Mouse (Mus musculus): Measurements from ENCODE around the gene Misp. TPM values are rescaled to one million over a fixed set of nuclear protein-coding genes. Genes with fewer than 3 reads are reported as not detected.
A peak's percentile ranks its signal among the peaks of the same experiment; 100 is the strongest.

Gene Misp
- polyA plus RNA-seq (2014; fragmentation: Nextera tagmentation; extraction: Ambion mirVana) = 0.39 and 0.82 TPM in 2 replicates

DNA sequence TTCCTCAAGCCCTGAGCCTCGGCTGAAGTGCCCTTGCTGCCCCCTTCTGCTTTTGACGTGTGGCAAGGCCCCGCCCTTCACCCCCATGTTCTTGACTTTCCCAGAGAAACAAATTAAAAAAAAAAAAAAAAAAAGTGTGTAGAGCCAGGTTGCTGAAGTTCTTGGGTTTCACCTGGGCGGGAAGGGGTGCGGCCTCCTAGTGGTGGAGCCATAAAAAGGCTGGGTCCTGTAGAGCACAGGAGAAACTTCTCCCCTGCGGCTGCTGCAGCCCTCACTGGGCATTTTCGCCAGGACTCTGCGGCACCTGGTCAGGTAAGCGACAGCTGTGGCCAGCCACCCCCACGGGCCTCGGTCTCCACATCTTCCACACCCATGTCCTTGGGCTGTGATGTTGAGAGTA, at the start of gene Misp:
Gene Misp (plus strand): TSS at position 208 of the 400 bp plus-strand sequence.
- Histone ChIP-seq H3K4me1 (ENCODE audit: control insufficient read depth, insufficient read depth, low read length) (no peaks in the 10 kb centered on the region), H3K9ac (replicated peaks; ENCODE audit: low read length) (no peak within 1 kb of the TSS), H3K4me2 (ENCODE audit: low read depth, low read length) (no peak within 1 kb of the TSS), H3K36me3 (replicated peaks; ENCODE audit: control insufficient read depth, insufficient read depth, low read depth, low read length) (peaks cover 8% of the 10 kb centered on the region), H3K27ac (replicated peaks; ENCODE audit: low read depth, low read length) (no peak within 1 kb of the TSS), H3K9me3 (replicated peaks; ENCODE audit: control insufficient read depth, low read length) (no peaks in the 10 kb centered on the region), H3K27me3 (ENCODE audit: control insufficient read depth, insufficient read depth, low read length) (no peaks in the 10 kb centered on the region), H3K4me3 (ENCODE audit: low read depth, low read length) (no peak within 1 kb of the TSS)
- DNase-seq (ENCODE audit: low spot score) (no peak), ATAC-seq (replicated peaks; ENCODE audit: insufficient number of reproducible peaks, low FRiP score, low TSS enrichment, low read depth) (no peak)
- 68% methylated on average over 11 of the region's 11 CpGs for WGBS

GRCm38 (mm10) chr10:79772320-79772719, 48.5 kb upstream of the Misp start:
- DNase-seq (ENCODE audit: low spot score) = no peak
- Histone ChIP-seq H3K9ac (replicated peaks; ENCODE audit: low read length) (no peak overlapping the region), H3K27ac (replicated peaks; ENCODE audit: low read depth, low read length) (no peak overlapping the region), H3K36me3 (replicated peaks; ENCODE audit: control insufficient read depth, insufficient read depth, low read depth, low read length) (no peaks in the 10 kb centered on the region), H3K4me2 (ENCODE audit: low read depth, low read length) (no peak overlapping the region), H3K9me3 (replicated peaks; ENCODE audit: control insufficient read depth, low read length) (no peaks in the 10 kb centered on the region), H3K27me3 (ENCODE audit: control insufficient read depth, insufficient read depth, low read length) (no peaks in the 10 kb centered on the region), H3K4me3 (ENCODE audit: low read depth, low read length) (no peak overlapping the region), H3K4me1 (ENCODE audit: control insufficient read depth, insufficient read depth, low read length) (peaks cover 4% of the 10 kb centered on the region; the same call in 1 of the 2 replicates)
- no peak for ATAC-seq (replicated peaks; ENCODE audit: insufficient number of reproducible peaks, low FRiP score, low TSS enrichment, low read depth)
- 95% methylated on average over 3 of the region's 3 CpGs for WGBS

- no peaks in the 10 kb centered on the region for H3K36me3 ChIP-seq (replicated peaks; ENCODE audit: control insufficient read depth, insufficient read depth, low read depth, low read length)
- H3K9ac ChIP-seq (replicated peaks; ENCODE audit: low read length) = no peak overlapping the region
- no peak for DNase-seq (ENCODE audit: low spot score)
- H3K4me1 ChIP-seq (ENCODE audit: control insufficient read depth, insufficient read depth, low read length) = peaks cover 3% of the 10 kb centered on the region; the same call in 1 of the 2 replicates
- H3K4me3 ChIP-seq (ENCODE audit: low read depth, low read length) = no peak overlapping the region
- no peak for ATAC-seq (replicated peaks; ENCODE audit: insufficient number of reproducible peaks, low FRiP score, low TSS enrichment, low read depth)
- no peak overlapping the region for H3K27ac ChIP-seq (replicated peaks; ENCODE audit: low read depth, low read length)
- no peak overlapping the region for H3K4me2 ChIP-seq (ENCODE audit: low read depth, low read length)
- WGBS = 79% methylated on average over 2 of the region's 2 CpGs
- peaks cover 7% of the 10 kb centered on the region; the same call in 1 of the 2 replicates for H3K27me3 ChIP-seq (ENCODE audit: control insufficient read depth, insufficient read depth, low read length)
- no peaks in the 10 kb centered on the region for H3K9me3 ChIP-seq (replicated peaks; ENCODE audit: control insufficient read depth, low read length)
Observed at GRCm38 (mm10) chr10:79773208-79773607, 47.6 kb upstream of the Misp start.

DNA sequence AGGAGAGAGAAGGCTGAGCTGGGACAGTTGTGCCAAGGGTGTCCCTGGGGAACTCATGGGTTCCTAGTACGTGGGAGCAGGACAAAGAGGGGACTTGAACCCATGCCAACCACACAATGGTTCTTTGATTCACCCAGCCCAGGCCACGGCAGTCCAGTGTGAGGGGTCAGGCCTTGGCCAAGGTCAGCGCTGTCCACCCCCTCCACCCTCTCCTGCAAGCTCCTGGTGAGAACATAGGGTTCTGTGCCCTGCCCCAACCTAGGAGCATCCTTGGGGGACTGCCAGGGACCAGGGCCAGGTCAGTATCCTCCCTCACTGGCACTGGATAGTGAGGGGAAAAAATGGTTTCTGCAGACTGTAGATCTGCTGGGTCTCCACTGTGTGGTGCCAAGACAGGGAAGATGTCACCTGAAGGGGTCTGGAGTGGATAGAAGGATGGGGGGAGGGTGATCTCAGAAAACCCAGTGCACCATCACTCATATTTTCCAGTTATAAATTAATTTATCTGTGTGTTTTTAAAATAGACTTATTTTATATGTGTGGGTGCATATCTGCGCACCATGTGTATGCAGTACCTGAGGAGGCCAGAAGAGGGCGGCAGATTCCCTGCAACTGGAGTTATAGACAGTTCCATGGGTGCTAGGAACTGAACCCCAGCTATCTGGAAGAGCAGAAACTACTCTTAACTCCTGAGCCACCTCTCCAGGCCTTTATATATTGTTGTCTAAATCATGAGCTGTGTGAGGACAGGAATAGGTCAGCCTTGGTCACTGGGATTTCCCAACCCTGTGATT, 46.1 kb upstream of the Misp start:
- H3K36me3 ChIP-seq (replicated peaks; ENCODE audit: control insufficient read depth, insufficient read depth, low read depth, low read length) = no peaks in the 10 kb centered on the region
- H3K27me3 ChIP-seq (ENCODE audit: control insufficient read depth, insufficient read depth, low read length) = peaks cover 10% of the 10 kb centered on the region; the same call in 1 of the 2 replicates

GRCm38 (mm10) chr10:79777103-79777531, 43.7 kb upstream of the Misp start, which contains the start of gene Fstl3:
Gene Fstl3, plus strand, starts transcription at chr10:79777272.
- Histone ChIP-seq H3K27ac (replicated peaks; ENCODE audit: low read depth, low read length) (no peak within 1 kb of the TSS), H3K27me3 (ENCODE audit: control insufficient read depth, insufficient read depth, low read length) (peaks cover 13% of the 10 kb centered on the region; the same call in 1 of the 2 replicates), H3K36me3 (replicated peaks; ENCODE audit: control insufficient read depth, insufficient read depth, low read depth, low read length) (no peaks in the 10 kb centered on the region), H3K9me3 (replicated peaks; ENCODE audit: control insufficient read depth, low read length) (no peaks in the 10 kb centered on the region), H3K9ac (replicated peaks; ENCODE audit: low read length) (peak within 1 kb of the TSS; percentile 41), H3K4me1 (ENCODE audit: control insufficient read depth, insufficient read depth, low read length) (peaks cover 3% of the 10 kb centered on the region; the same call in 1 of the 2 replicates), H3K4me3 (ENCODE audit: low read depth, low read length) (peak within 1 kb of the TSS; percentile 30), H3K4me2 (ENCODE audit: low read depth, low read length) (peak within 1 kb of the TSS; percentile 50)
- DNase-seq (ENCODE audit: low spot score) = peak; percentile 54
- WGBS = 1% methylated on average over 29 of the region's 39 CpGs
- ATAC-seq (replicated peaks; ENCODE audit: insufficient number of reproducible peaks, low FRiP score, low TSS enrichment, low read depth) = no peak

More for the DNA sequence above, 46.1 kb upstream of the Misp start:
- no peak overlapping the region for H3K4me2 ChIP-seq (ENCODE audit: low read depth, low read length)
- WGBS = 71% methylated on average over 5 of the region's 5 CpGs
- no peak for ATAC-seq (replicated peaks; ENCODE audit: insufficient number of reproducible peaks, low FRiP score, low TSS enrichment, low read depth)
- H3K4me3 ChIP-seq (ENCODE audit: low read depth, low read length) = no peak overlapping the region
- no peak for DNase-seq (ENCODE audit: low spot score)
- no peaks in the 10 kb centered on the region for H3K9me3 ChIP-seq (replicated peaks; ENCODE audit: control insufficient read depth, low read length)
- no peak overlapping the region for H3K27ac ChIP-seq (replicated peaks; ENCODE audit: low read depth, low read length)
- peaks cover 3% of the 10 kb centered on the region; the same call in 1 of the 2 replicates for H3K4me1 ChIP-seq (ENCODE audit: control insufficient read depth, insufficient read depth, low read length)
- H3K9ac ChIP-seq (replicated peaks; ENCODE audit: low read length) = no peak overlapping the region

- DNase-seq (ENCODE audit: low spot score) (no peak), ATAC-seq (replicated peaks; ENCODE audit: insufficient number of reproducible peaks, low FRiP score, low TSS enrichment, low read depth) (no peak)
- Histone ChIP-seq H3K36me3 (replicated peaks; ENCODE audit: control insufficient read depth, insufficient read depth, low read depth, low read length) (no peaks in the 10 kb centered on the region), H3K4me1 (ENCODE audit: control insufficient read depth, insufficient read depth, low read length) (peaks cover 3% of the 10 kb centered on the region; the same call in 1 of the 2 replicates), H3K27me3 (ENCODE audit: control insufficient read depth, insufficient read depth, low read length) (peaks cover 14% of the 10 kb centered on the region; the same call in 1 of the 2 replicates), H3K27ac (replicated peaks; ENCODE audit: low read depth, low read length) (no peak overlapping the region), H3K4me3 (ENCODE audit: low read depth, low read length) (no peak overlapping the region), H3K9me3 (replicated peaks; ENCODE audit: control insufficient read depth, low read length) (no peaks in the 10 kb centered on the region), H3K4me2 (ENCODE audit: low read depth, low read length) (no peak overlapping the region), H3K9ac (replicated peaks; ENCODE audit: low read length) (no peak overlapping the region)
- WGBS = 23% methylated on average over 15 of the region's 15 CpGs
Observed at GRCm38 (mm10) chr10:79778006-79778405, 42.8 kb upstream of the Misp start.

GRCm38 (mm10) chr10:79779193-79779592, 41.6 kb upstream of the Misp start:
- H3K4me3 ChIP-seq (ENCODE audit: low read depth, low read length) = no peak overlapping the region
- no peak overlapping the region for H3K27ac ChIP-seq (replicated peaks; ENCODE audit: low read depth, low read length)
- no peaks in the 10 kb centered on the region for H3K9me3 ChIP-seq (replicated peaks; ENCODE audit: control insufficient read depth, low read length)
- ATAC-seq (replicated peaks; ENCODE audit: insufficient number of reproducible peaks, low FRiP score, low TSS enrichment, low read depth) (no peak), DNase-seq (ENCODE audit: low spot score) (no peak)
- peaks cover 3% of the 10 kb centered on the region; the same call in 1 of the 2 replicates for H3K4me1 ChIP-seq (ENCODE audit: control insufficient read depth, insufficient read depth, low read length)
- H3K27me3 ChIP-seq (ENCODE audit: control insufficient read depth, insufficient read depth, low read length) = peaks cover 14% of the 10 kb centered on the region; the same call in 1 of the 2 replicates
- H3K36me3 ChIP-seq (replicated peaks; ENCODE audit: control insufficient read depth, insufficient read depth, low read depth, low read length) = no peaks in the 10 kb centered on the region
- no peak overlapping the region for H3K9ac ChIP-seq (replicated peaks; ENCODE audit: low read length)
- H3K4me2 ChIP-seq (ENCODE audit: low read depth, low read length) = no peak overlapping the region
- WGBS = 23% methylated on average over 2 of the region's 2 CpGs

Measured in embryonic facial prominence, embryonic 11.5 days (tissue).